Mouse (Mus musculus) MEL (cell line): ENCODE measurements around the gene Samd4.

Experiments used
- CTCF ChIP-seq, 3 experiments: IDR thresholded peaks in 2 of 3; conservative IDR thresholded peaks in 1 of 3; 2 replicates each; pipeline ENCODE4 v1.5.1; 2011 to 2012; ENCODE audit warnings: low read length in 3 of 3, low read depth in 2 of 3, mild to moderate bottlenecking in 2 of 3, improper control_type of control experiment in 1 of 3, inconsistent platforms in 1 of 3, mixed read lengths in 1 of 3, moderate library complexity in 1 of 3; ENCODE audit not compliant: control insufficient read depth in 1 of 3, insufficient read depth in 1 of 3, poor library complexity in 1 of 3, severe bottlenecking in 1 of 3
- GATA1 ChIP-seq: IDR thresholded peaks from 2 replicates; pipeline ENCODE4 v1.6.1; 2011; ENCODE audit warnings: low read depth, low read length, improper control_type of control experiment
- MAX ChIP-seq: IDR thresholded peaks from 2 replicates; pipeline ENCODE4 v1.6.1; 2011; ENCODE audit warnings: low read length, improper control_type of control experiment
- MEF2A ChIP-seq: IDR thresholded peaks from 2 replicates; pipeline ENCODE4 v1.6.1; 2014; ENCODE audit warnings: low read depth, mild to moderate bottlenecking, inconsistent platforms, low read length, improper control_type of control experiment; ENCODE audit not compliant: poor library complexity, insufficient replicate concordance, severe bottlenecking; ENCODE audit errors: extremely low read depth
- MYB ChIP-seq: IDR thresholded peaks from 2 replicates; pipeline ENCODE4 v1.6.1; 2011; ENCODE audit warnings: mild to moderate bottlenecking, low read depth, low read length, improper control_type of control experiment
- POLR2A ChIP-seq, 2 experiments: IDR thresholded peaks; 2 replicates each; pipeline ENCODE4 v1.6.1; 2011 to 2012; ENCODE audit warnings: low read length in 2 of 2, mild to moderate bottlenecking in 2 of 2, control low read depth in 1 of 2, improper control_type of control experiment in 1 of 2, low read depth in 1 of 2, moderate library complexity in 1 of 2; ENCODE audit not compliant: control insufficient read depth in 1 of 2, insufficient read depth in 1 of 2, poor library complexity in 1 of 2
- SIN3A ChIP-seq: IDR thresholded peaks from 2 replicates; pipeline ENCODE4 v1.6.1; 2012; ENCODE audit warnings: low read length, improper control_type of control experiment, inconsistent platforms
- ZKSCAN1 ChIP-seq: IDR thresholded peaks from 2 replicates; pipeline ENCODE4 v1.6.1; 2012; ENCODE audit warnings: low read depth, mild to moderate bottlenecking, inconsistent platforms, low read length, improper control_type of control experiment, moderate library complexity

DNA sequence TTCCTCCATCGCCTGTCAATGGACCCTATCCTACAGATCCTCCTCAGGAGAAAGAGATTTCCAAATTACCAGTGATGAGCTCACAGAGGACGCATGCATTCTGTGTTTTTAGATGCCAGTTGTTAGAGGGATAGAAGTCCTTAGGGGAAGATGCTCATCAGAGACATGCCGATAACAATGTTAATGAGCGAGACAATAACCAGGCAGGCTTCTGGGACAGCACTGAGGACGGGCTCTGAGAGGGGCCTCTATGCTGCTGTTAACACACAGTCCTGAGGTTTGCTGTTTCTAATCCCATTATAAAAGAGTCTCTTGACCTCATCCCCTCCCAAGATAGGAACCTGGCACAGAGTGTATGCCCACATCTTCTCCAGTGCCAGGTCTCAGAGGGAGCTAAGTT lies 171.2 kb downstream of the Samd4 start:
- no peak for TF ChIP-seq MAX
- TF ChIP-seq MEF2A, result no peak
- no peak for TF ChIP-seq ZKSCAN1
- TF ChIP-seq GATA1, result no peak
- TF ChIP-seq CTCF (IDR thresholded peaks at IDR 0.05 in 2 of 3, conservative IDR thresholded peaks at IDR 0.05 in 1 of 3; ENCODE audit: control insufficient read depth in 1 of 3, insufficient read depth in 1 of 3, low read depth in 2 of 3, low read length in 3 of 3, poor library complexity in 1 of 3, severe bottlenecking in 1 of 3), result no peak
- no peak for TF ChIP-seq POLR2A (IDR thresholded peaks at IDR 0.05; ENCODE audit: control insufficient read depth in 1 of 2, insufficient read depth in 1 of 2, low read depth in 1 of 2, low read length in 2 of 2, poor library complexity in 1 of 2)
- no peak for TF ChIP-seq MYB
- TF ChIP-seq SIN3A, result no peak
